In genomic region chr17:60854659-60855058, GRCm38 (mm10) we compare ENCODE assay signal across 17 mouse cellular contexts.
"Had no signal": no experiment of that assay in that cellular context is flagged by ENCODE, and none has a peak within 500 bp of the region (broad histone marks: within the 10 kb centered on the region; RNA-seq: fewer than 3 reads in every experiment).

No protein-coding gene starts in this region.

- H3K36me3 ChIP-seq: neural tube, embryonic 12.5 days; neural tube, embryonic 13.5 days; neural tube, embryonic 15.5 days; stomach, embryonic 15.5 days had no signal

- H3K4me2 ChIP-seq: neural tube, embryonic 12.5 days; neural tube, embryonic 13.5 days; neural tube, embryonic 15.5 days; stomach, embryonic 15.5 days had no signal

- DNase-seq: retina, postnatal 1 day; right cerebral cortex, adult 18-20 months; right cerebral cortex, postnatal 14 days; right cerebral cortex, postnatal 25 days; right cerebral cortex, postnatal 4 days; spleen, adult 18-20 months; thymus, adult 18-20 months; thymus, adult 2 months; thymus, postnatal 14 days; thymus, postnatal 25 days; thymus, postnatal 36 days; thymus, postnatal 4 days had no signal

- H3K4me3 ChIP-seq: neural tube, embryonic 12.5 days; neural tube, embryonic 13.5 days; neural tube, embryonic 15.5 days; stomach, embryonic 15.5 days had no signal

- H3K9me3 ChIP-seq: neural tube, embryonic 12.5 days; neural tube, embryonic 13.5 days; neural tube, embryonic 15.5 days; stomach, embryonic 15.5 days had no signal

- H3K27me3 ChIP-seq: neural tube, embryonic 12.5 days; neural tube, embryonic 13.5 days; neural tube, embryonic 15.5 days; stomach, embryonic 15.5 days had no signal

- H3K27ac ChIP-seq: neural tube, embryonic 12.5 days; neural tube, embryonic 13.5 days; neural tube, embryonic 15.5 days; stomach, embryonic 15.5 days; stomach, postnatal 0 days had no signal

- H3K9ac ChIP-seq: neural tube, embryonic 12.5 days; neural tube, embryonic 13.5 days; neural tube, embryonic 15.5 days; stomach, embryonic 15.5 days had no signal

- H3K4me1 ChIP-seq: neural tube, embryonic 12.5 days; neural tube, embryonic 13.5 days; neural tube, embryonic 15.5 days; stomach, embryonic 15.5 days had no signal
